Mouse (Mus musculus) cerebellum, adult 9-11 months (tissue): Measurements from ENCODE around the gene Grm2.
A peak's percentile ranks its signal among the peaks of the same experiment; 100 is the strongest.
"Not testable (repeated sequence)": the region's sequence is repeated elsewhere in the genome, so short reads cannot be mapped to it uniquely, and the experiment has no call there.

Experiments
- DNase-seq: peaks from one replicate; pipeline ENCODE4 v3.0.0; 2022

Gene Grm2

GRCm38 (mm10) chr9:106647226-106647625 is 8.7 kb downstream of the Grm2 start:
- DNase-seq, result no peak

GRCm38 (mm10) chr9:106645684-106646271 is 10.1 kb downstream of the Grm2 start:
- no peak for DNase-seq

- no peak for DNase-seq
These were observed 12.1 kb downstream of the Grm2 start for GRCm38 (mm10) chr9:106643787-106644186.

GRCm38 (mm10) chr9:106643128-106643527 is 12.8 kb downstream of the Grm2 start:
- peak; percentile 59 for DNase-seq

- no peak for DNase-seq
These were observed 14.5 kb downstream of the Grm2 start for GRCm38 (mm10) chr9:106641346-106641745.

GRCm38 (mm10) chr9:106638154-106638553 is 17.7 kb downstream of the Grm2 start:
- DNase-seq, result no peak

GRCm38 (mm10) chr9:106632185-106632584 is 23.7 kb downstream of the Grm2 start:
- no peak for DNase-seq

- DNase-seq, result not testable (repeated sequence)
These were observed 28.1 kb downstream of the Grm2 start for GRCm38 (mm10) chr9:106627796-106628195.

- no peak for DNase-seq
These were observed 29.6 kb downstream of the Grm2 start, which contains the start of gene Iqcf6 for GRCm38 (mm10) chr9:106626282-106626681. TSS of gene Iqcf6 (plus strand) at chr9:106626582.

- DNase-seq, result no peak
These were observed 38.4 kb downstream of the Grm2 start for GRCm38 (mm10) chr9:106617496-106617895.

GRCm38 (mm10) chr9:106616306-106616705 is 39.6 kb downstream of the Grm2 start:
- DNase-seq, result no peak

- DNase-seq, result no peak
These were observed 41.3 kb downstream of the Grm2 start for GRCm38 (mm10) chr9:106614616-106615015.

- DNase-seq, result no peak
These were observed 41.9 kb downstream of the Grm2 start for GRCm38 (mm10) chr9:106613951-106614350.

- no peak for DNase-seq
These were observed 45.2 kb downstream of the Grm2 start for GRCm38 (mm10) chr9:106610727-106611126.

GRCm38 (mm10) chr9:106600546-106600945 is 55.3 kb downstream of the Grm2 start:
- peak; percentile 18 for DNase-seq

- no peak for DNase-seq
These were observed 57.4 kb downstream of the Grm2 start for GRCm38 (mm10) chr9:106598466-106598865.

GRCm38 (mm10) chr9:106595836-106596235 is 60.0 kb downstream of the Grm2 start:
- no peak for DNase-seq

- DNase-seq, result not testable (repeated sequence)
These were observed 60.5 kb downstream of the Grm2 start for GRCm38 (mm10) chr9:106595402-106595801.
